Mouse (Mus musculus): ENCODE measurements around the gene Tmc2.

Gene Tmc2

DNA sequence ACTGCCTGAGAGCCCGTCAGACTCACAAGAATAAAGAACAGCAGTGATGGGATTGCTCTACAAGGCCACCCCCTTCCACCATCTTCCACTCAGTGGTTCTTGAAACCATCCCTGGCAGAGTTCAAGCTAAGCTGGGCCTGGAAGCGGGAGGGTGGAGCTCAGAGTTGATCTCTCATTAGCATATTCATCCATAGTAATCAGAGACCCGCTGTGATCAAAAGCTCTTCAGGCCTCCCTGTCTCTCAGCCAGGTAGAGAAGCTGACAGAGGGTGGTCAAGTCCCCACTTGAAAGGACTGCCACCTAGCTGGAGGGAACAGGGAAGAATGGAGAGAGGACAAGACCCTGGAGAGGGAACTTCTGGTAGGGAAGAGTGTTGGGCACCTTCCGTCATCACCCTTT, 108.0 kb downstream of the Tmc2 start:
- DNase-seq = no peak

All from cerebellum, adult 9-10 months (tissue).